Mouse (Mus musculus) right cerebral cortex, postnatal 14 days (tissue): ENCODE results near the gene Ifna1.

Source experiments
- DNase-seq: peaks from one replicate; pipeline ENCODE4 v3.0.0; 2022

Ifna1 gene

DNA sequence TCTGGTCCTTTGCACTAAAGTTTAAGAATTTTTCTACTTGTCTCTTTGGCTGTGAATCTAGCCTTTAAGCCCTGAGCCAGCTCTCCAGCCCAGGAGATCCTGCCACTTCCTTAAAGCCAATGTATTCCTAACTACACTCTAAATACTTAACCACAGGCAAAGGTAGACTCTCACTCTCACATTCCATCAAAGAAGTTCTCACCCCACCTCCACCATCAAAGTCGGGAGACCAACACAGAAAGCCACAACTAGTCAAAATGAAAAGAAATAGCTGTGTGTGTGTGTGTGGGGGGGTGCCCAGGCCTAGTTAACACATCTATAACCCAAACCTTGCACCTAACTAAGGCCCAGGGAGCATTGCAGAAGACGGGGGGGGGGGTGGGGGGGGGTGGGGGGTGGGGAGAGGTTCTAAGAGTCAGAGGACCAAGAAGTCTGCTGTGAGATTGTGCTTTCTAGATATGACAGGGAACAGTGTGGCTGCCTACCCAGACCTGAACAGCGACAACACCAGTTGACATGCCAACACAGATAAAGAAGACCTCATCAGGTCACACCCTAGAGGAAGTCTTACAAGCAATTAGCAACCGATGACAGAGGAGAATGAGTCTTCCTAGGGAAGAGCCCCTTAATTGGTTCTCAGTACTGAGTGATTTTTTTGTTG, 25.7 kb downstream of the Ifna1 start:
- DNase-seq, result no peak

DNA sequence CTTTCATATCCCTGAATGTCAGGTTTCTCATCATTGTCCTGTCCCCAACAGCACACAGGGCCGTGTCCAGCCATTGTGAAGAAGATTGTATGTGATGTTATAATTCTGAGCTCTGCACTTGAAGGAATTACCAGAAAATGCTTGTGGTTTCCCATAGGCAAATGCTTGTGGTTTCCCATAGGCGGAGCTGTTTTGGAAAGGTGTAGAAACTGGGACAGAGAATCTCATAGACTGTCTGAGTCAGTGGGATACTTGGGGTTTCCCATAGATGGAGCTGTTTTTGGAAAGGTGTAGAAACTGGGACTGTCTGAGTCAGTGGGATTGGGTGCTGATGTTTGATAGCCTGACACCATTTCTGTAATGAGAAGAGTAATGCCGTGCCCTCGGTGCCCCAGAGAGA, 26.6 kb downstream of the Ifna1 start:
- no peak for DNase-seq

GRCm38 (mm10) chr4:88878246-88878645, 28.4 kb downstream of the Ifna1 start:
- DNase-seq, result no peak

DNA sequence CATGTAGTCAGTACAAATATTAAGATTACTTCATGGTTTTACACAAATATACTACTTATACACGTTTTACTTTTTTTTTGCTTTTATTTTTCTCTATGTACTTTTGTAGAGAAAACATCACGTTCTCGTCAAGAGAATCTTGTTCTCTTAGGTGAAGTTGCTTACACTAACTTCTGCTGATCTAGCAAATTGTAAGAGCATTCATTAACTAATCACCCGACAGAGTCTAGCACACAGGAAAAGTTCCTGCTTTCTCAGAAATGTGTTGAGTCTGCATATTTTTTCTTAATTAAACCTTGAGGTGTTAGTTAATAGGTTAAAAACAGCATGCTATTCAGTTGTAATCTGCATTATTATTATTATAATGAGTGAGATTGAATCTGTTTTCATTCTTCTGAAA, 28.9 kb downstream of the Ifna1 start:
- no peak for DNase-seq

GRCm38 (mm10) chr4:88880101-88880500, 30.2 kb downstream of the Ifna1 start, which contains the start of gene Ifne:
Ifne (minus strand) TSS chr4:88880201.
- no peak for DNase-seq

DNA sequence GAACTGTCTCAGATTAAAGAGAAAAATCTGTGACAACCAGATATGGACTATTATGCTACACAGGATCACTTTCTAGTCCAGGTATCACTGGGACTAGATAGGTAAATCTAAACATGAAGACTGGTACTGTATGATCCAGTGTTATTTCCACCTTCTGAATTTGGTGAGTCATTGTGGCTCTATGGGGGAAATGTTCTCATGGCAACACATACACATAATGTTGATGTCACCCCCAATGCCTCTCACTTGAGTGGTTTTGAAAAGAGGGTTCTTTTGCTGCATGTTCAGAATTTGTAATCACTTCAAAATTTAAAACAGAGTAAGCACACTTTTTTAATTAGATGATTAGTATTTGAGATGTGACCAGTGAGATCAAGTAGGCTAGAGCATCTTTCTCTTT, 38.3 kb downstream of the Ifna1 start:
- no peak for DNase-seq

DNA sequence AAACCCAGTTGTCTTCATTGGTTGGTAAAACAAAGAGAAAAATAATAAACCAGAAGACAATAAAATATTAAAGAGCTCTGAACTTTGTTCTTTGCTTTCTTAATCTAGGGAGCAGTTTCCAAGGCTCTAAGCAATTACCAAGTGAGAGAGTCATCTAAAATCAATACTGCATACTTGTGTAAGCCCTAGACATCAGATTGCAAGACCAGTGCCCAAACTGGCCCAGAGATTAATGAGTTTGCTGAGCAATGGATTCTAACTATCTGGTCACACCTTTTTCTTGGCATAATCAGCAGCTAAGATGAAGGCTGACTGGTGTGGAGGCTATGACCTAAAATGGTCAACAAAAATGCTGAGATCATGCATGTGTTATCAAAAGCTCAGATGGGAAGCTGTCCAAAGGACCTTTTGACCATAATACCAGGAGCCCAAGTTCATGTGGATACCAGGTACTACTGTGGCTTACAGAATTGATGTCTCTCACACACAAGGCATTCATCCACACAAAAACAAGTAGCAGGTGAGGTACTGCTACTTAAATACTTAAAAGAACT, 43.4 kb downstream of the Ifna1 start:
- no peak for DNase-seq
